Mouse (Mus musculus) kidney, postnatal 36 days (tissue): Measurements from ENCODE around the gene Ap2a2.

Source experiments
- DNase-seq, 2 experiments: peaks; one replicate each; pipeline ENCODE4 v3.0.0; 2021 to 2022; ENCODE audit warnings: mixed read lengths in 2 of 2

Gene Ap2a2

GRCm38 (mm10) chr7:141670999-141671398 lies 109.0 kb downstream of the Ap2a2 start:
- peak; percentile 40 to 80 for DNase-seq

- DNase-seq = no peak
Measured at GRCm38 (mm10) chr7:141671626-141672291, 109.8 kb downstream of the Ap2a2 start.

- DNase-seq = no peak
Measured at GRCm38 (mm10) chr7:141678922-141679321, 116.9 kb downstream of the Ap2a2 start.
